Mouse (Mus musculus): ENCODE results near the gene Numb. TPM values are rescaled to one million over a fixed set of nuclear protein-coding genes. Genes with fewer than 3 reads are reported as not detected.

Numb gene
- polyA plus RNA-seq, 1 experiment = 42.0 TPM

- no peak overlapping the region for H3K4me3 ChIP-seq (ENCODE audit: control insufficient read depth, insufficient read depth, low read length)
- no peaks in the 10 kb centered on the region for H3K27me3 ChIP-seq (ENCODE audit: control insufficient read depth, insufficient read depth, low read length)
- H3K4me1 ChIP-seq (replicated peaks; ENCODE audit: control insufficient read depth, insufficient read depth, low read length) = no peaks in the 10 kb centered on the region
- H3K27ac ChIP-seq (ENCODE audit: control insufficient read depth, insufficient read depth, low read length) = no peak overlapping the region
- WGBS = 95% methylated on average over 7 of the region's 7 CpGs
- no peak for TF ChIP-seq CTCF (IDR thresholded peaks at IDR 0.05; ENCODE audit: borderline replicate concordance, control insufficient read depth, extremely low read depth, insufficient read depth, low read length, poor library complexity)
- no peak for TF ChIP-seq POLR2A (IDR thresholded peaks at IDR 0.05; ENCODE audit: control insufficient read depth, extremely low read depth, insufficient read depth, low read length, poor library complexity)
- DNase-seq = no peak
- no peaks in the 10 kb centered on the region for H3K36me3 ChIP-seq (ENCODE audit: control insufficient read depth, insufficient read depth, low read length)
These were observed 39.2 kb downstream of the Numb start for GRCm38 (mm10) chr12:83882503-83882902.

DNA sequence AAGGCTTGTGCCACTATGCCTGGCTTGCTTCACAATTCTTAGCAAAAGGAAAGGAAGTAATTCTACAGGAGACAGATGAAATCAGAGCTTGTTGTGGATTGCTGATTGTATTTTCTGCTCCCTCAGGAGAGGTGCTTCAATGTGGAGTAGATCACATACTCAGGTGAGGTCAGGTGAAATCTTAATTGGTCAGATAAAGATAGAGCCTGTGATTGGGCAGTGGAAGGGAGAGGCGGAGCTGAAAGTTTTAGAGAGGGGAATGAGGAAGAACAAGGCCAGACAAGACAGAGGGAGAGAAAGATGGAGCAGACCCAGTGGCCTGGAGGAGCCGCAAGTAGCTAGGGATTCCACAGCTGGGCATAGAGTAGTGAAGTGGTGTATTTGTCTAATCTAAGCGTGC lies 39.6 kb downstream of the Numb start:
- TF ChIP-seq POLR2A (IDR thresholded peaks at IDR 0.05; ENCODE audit: control insufficient read depth, extremely low read depth, insufficient read depth, low read length, poor library complexity) (no peak), CTCF (IDR thresholded peaks at IDR 0.05; ENCODE audit: borderline replicate concordance, control insufficient read depth, extremely low read depth, insufficient read depth, low read length, poor library complexity) (no peak)
- H3K4me3 ChIP-seq (ENCODE audit: control insufficient read depth, insufficient read depth, low read length) = no peak overlapping the region
- DNase-seq = no peak
- 99% methylated on average over 3 of the region's 3 CpGs for WGBS
- H3K36me3 ChIP-seq (ENCODE audit: control insufficient read depth, insufficient read depth, low read length) = no peaks in the 10 kb centered on the region
- H3K27me3 ChIP-seq (ENCODE audit: control insufficient read depth, insufficient read depth, low read length) = no peaks in the 10 kb centered on the region
- no peaks in the 10 kb centered on the region for H3K4me1 ChIP-seq (replicated peaks; ENCODE audit: control insufficient read depth, insufficient read depth, low read length)
- no peak overlapping the region for H3K27ac ChIP-seq (ENCODE audit: control insufficient read depth, insufficient read depth, low read length)

GRCm38 (mm10) chr12:83880913-83881312 lies 40.8 kb downstream of the Numb start:
- H3K27ac ChIP-seq (ENCODE audit: control insufficient read depth, insufficient read depth, low read length) = no peak overlapping the region
- TF ChIP-seq CTCF (IDR thresholded peaks at IDR 0.05; ENCODE audit: borderline replicate concordance, control insufficient read depth, extremely low read depth, insufficient read depth, low read length, poor library complexity) = no peak
- TF ChIP-seq POLR2A (IDR thresholded peaks at IDR 0.05; ENCODE audit: control insufficient read depth, extremely low read depth, insufficient read depth, low read length, poor library complexity) = no peak
- DNase-seq = no peak
- H3K36me3 ChIP-seq (ENCODE audit: control insufficient read depth, insufficient read depth, low read length) = no peaks in the 10 kb centered on the region
- no peak overlapping the region for H3K4me3 ChIP-seq (ENCODE audit: control insufficient read depth, insufficient read depth, low read length)
- 95% methylated on average over 2 of the region's 2 CpGs for WGBS
- no peaks in the 10 kb centered on the region for H3K4me1 ChIP-seq (replicated peaks; ENCODE audit: control insufficient read depth, insufficient read depth, low read length)
- no peaks in the 10 kb centered on the region for H3K27me3 ChIP-seq (ENCODE audit: control insufficient read depth, insufficient read depth, low read length)

GRCm38 (mm10) chr12:83875097-83875496 lies 46.6 kb downstream of the Numb start:
- Histone ChIP-seq H3K36me3 (ENCODE audit: control insufficient read depth, insufficient read depth, low read length) (no peaks in the 10 kb centered on the region), H3K27me3 (ENCODE audit: control insufficient read depth, insufficient read depth, low read length) (no peaks in the 10 kb centered on the region), H3K27ac (ENCODE audit: control insufficient read depth, insufficient read depth, low read length) (no peak overlapping the region), H3K4me1 (replicated peaks; ENCODE audit: control insufficient read depth, insufficient read depth, low read length) (no peaks in the 10 kb centered on the region), H3K4me3 (ENCODE audit: control insufficient read depth, insufficient read depth, low read length) (no peak overlapping the region)
- no peak for TF ChIP-seq CTCF (IDR thresholded peaks at IDR 0.05; ENCODE audit: borderline replicate concordance, control insufficient read depth, extremely low read depth, insufficient read depth, low read length, poor library complexity)
- no peak for TF ChIP-seq POLR2A (IDR thresholded peaks at IDR 0.05; ENCODE audit: control insufficient read depth, extremely low read depth, insufficient read depth, low read length, poor library complexity)
- no peak for DNase-seq
- 98% methylated on average over 2 of the region's 2 CpGs for WGBS

GRCm38 (mm10) chr12:83874597-83874996 lies 47.1 kb downstream of the Numb start:
- Histone ChIP-seq H3K27ac (ENCODE audit: control insufficient read depth, insufficient read depth, low read length) (no peak overlapping the region), H3K4me3 (ENCODE audit: control insufficient read depth, insufficient read depth, low read length) (no peak overlapping the region), H3K27me3 (ENCODE audit: control insufficient read depth, insufficient read depth, low read length) (no peaks in the 10 kb centered on the region), H3K36me3 (ENCODE audit: control insufficient read depth, insufficient read depth, low read length) (no peaks in the 10 kb centered on the region), H3K4me1 (replicated peaks; ENCODE audit: control insufficient read depth, insufficient read depth, low read length) (no peaks in the 10 kb centered on the region)
- DNase-seq = no peak
- 93% methylated on average over 4 of the region's 4 CpGs for WGBS
- TF ChIP-seq CTCF (IDR thresholded peaks at IDR 0.05; ENCODE audit: borderline replicate concordance, control insufficient read depth, extremely low read depth, insufficient read depth, low read length, poor library complexity) = no peak
- no peak for TF ChIP-seq POLR2A (IDR thresholded peaks at IDR 0.05; ENCODE audit: control insufficient read depth, extremely low read depth, insufficient read depth, low read length, poor library complexity)

- H3K4me1 ChIP-seq (replicated peaks; ENCODE audit: control insufficient read depth, insufficient read depth, low read length) = no peaks in the 10 kb centered on the region
- TF ChIP-seq CTCF (IDR thresholded peaks at IDR 0.05; ENCODE audit: borderline replicate concordance, control insufficient read depth, extremely low read depth, insufficient read depth, low read length, poor library complexity) (no peak), POLR2A (IDR thresholded peaks at IDR 0.05; ENCODE audit: control insufficient read depth, extremely low read depth, insufficient read depth, low read length, poor library complexity) (no peak)
- H3K27ac ChIP-seq (ENCODE audit: control insufficient read depth, insufficient read depth, low read length) = no peak overlapping the region
- no peaks in the 10 kb centered on the region for H3K36me3 ChIP-seq (ENCODE audit: control insufficient read depth, insufficient read depth, low read length)
- no peaks in the 10 kb centered on the region for H3K27me3 ChIP-seq (ENCODE audit: control insufficient read depth, insufficient read depth, low read length)
- H3K4me3 ChIP-seq (ENCODE audit: control insufficient read depth, insufficient read depth, low read length) = no peak overlapping the region
- no peak for DNase-seq
- WGBS = 98% methylated on average over 1 of the region's 1 CpGs
These were observed 57.2 kb downstream of the Numb start for GRCm38 (mm10) chr12:83864501-83864900.

GRCm38 (mm10) chr12:83861880-83862279 lies 59.9 kb downstream of the Numb start:
- TF ChIP-seq POLR2A (IDR thresholded peaks at IDR 0.05; ENCODE audit: control insufficient read depth, extremely low read depth, insufficient read depth, low read length, poor library complexity) (no peak), CTCF (IDR thresholded peaks at IDR 0.05; ENCODE audit: borderline replicate concordance, control insufficient read depth, extremely low read depth, insufficient read depth, low read length, poor library complexity) (no peak)
- WGBS = 40% methylated on average over 3 of the region's 3 CpGs
- Histone ChIP-seq H3K36me3 (ENCODE audit: control insufficient read depth, insufficient read depth, low read length) (no peaks in the 10 kb centered on the region), H3K27ac (ENCODE audit: control insufficient read depth, insufficient read depth, low read length) (no peak overlapping the region), H3K4me3 (ENCODE audit: control insufficient read depth, insufficient read depth, low read length) (no peak overlapping the region), H3K4me1 (replicated peaks; ENCODE audit: control insufficient read depth, insufficient read depth, low read length) (no peaks in the 10 kb centered on the region), H3K27me3 (ENCODE audit: control insufficient read depth, insufficient read depth, low read length) (no peaks in the 10 kb centered on the region)
- no peak for DNase-seq
